Mouse (Mus musculus) Muller cell, postnatal 12 days (primary cell): ENCODE data around the gene Nlgn2.

Experiments
- DNase-seq: peaks from one replicate; pipeline ENCODE4 v3.0.0-alpha.2; 2015; ENCODE audit errors: inconsistent ontology term

Gene Nlgn2

GRCm38 (mm10) chr11:69795983-69796435, 41.6 kb downstream of the Nlgn2 start:
- DNase-seq, result no peak

- DNase-seq, result peak; percentile 99
These were observed 42.2 kb downstream of the Nlgn2 start, which contains the start of gene Chrnb1 for GRCm38 (mm10) chr11:69795168-69795982. Gene Chrnb1 (minus strand): TSS chr11:69795943.

- no peak for DNase-seq
These were observed 44.2 kb downstream of the Nlgn2 start for GRCm38 (mm10) chr11:69793429-69793828.

- no peak for DNase-seq
These were observed 46.2 kb downstream of the Nlgn2 start for GRCm38 (mm10) chr11:69791420-69791819.

- no peak for DNase-seq
These were observed 48.2 kb downstream of the Nlgn2 start for GRCm38 (mm10) chr11:69789431-69789830.

GRCm38 (mm10) chr11:69787306-69787705, 50.3 kb downstream of the Nlgn2 start:
- no peak for DNase-seq

- DNase-seq, result no peak
These were observed 52.8 kb downstream of the Nlgn2 start for GRCm38 (mm10) chr11:69784793-69785272.

GRCm38 (mm10) chr11:69781828-69782227, 55.8 kb downstream of the Nlgn2 start:
- DNase-seq, result no peak

GRCm38 (mm10) chr11:69778985-69779384, 58.6 kb downstream of the Nlgn2 start:
- DNase-seq, result no peak

- no peak for DNase-seq
These were observed 59.2 kb downstream of the Nlgn2 start for GRCm38 (mm10) chr11:69778258-69778982.

GRCm38 (mm10) chr11:69777504-69778257, 59.9 kb downstream of the Nlgn2 start:
- DNase-seq, result no peak

GRCm38 (mm10) chr11:69776488-69776887, 61.1 kb downstream of the Nlgn2 start:
- no peak for DNase-seq

- no peak for DNase-seq
These were observed 61.9 kb downstream of the Nlgn2 start for GRCm38 (mm10) chr11:69775716-69776115.

- no peak for DNase-seq
These were observed 62.6 kb downstream of the Nlgn2 start for GRCm38 (mm10) chr11:69774961-69775360.
